Mouse (Mus musculus): ENCODE measurements around the gene Nkpd1. TPM values are rescaled to one million over a fixed set of nuclear protein-coding genes. Genes with fewer than 3 reads are reported as not detected.

Nkpd1 gene
- polyA plus RNA-seq, 1 experiment from 2014 or later: 0.11 TPM

GRCm38 (mm10) chr7:19532240-19532639, 14.6 kb downstream of the Nkpd1 start:
- Histone ChIP-seq H3K27ac (no peak overlapping the region), H3K36me3 (peaks cover 71% of the 10 kb centered on the region), H3K9me3 (no peaks in the 10 kb centered on the region), H3K9ac (0 out of 2 replicates have a peak overlapping the region, but pooled peaks have one; percentile 5), H3K4me3 (no peak overlapping the region), H3K4me1 (no peaks in the 10 kb centered on the region), H3K4me2 (replicated peaks) (no peak overlapping the region), H3K27me3 (replicated peaks) (no peaks in the 10 kb centered on the region)
- 91% methylated on average over 14 of the region's 14 CpGs for WGBS
- no peak for ATAC-seq (ENCODE audit: low FRiP score, low read depth)

- H3K4me1 ChIP-seq: no peaks in the 10 kb centered on the region
- no peak overlapping the region for H3K4me2 ChIP-seq (replicated peaks)
- peaks cover 61% of the 10 kb centered on the region for H3K36me3 ChIP-seq
- no peak overlapping the region for H3K4me3 ChIP-seq
- 95% methylated on average over 10 of the region's 10 CpGs for WGBS
- no peaks in the 10 kb centered on the region for H3K9me3 ChIP-seq
- H3K9ac ChIP-seq: no peak overlapping the region
- ATAC-seq (ENCODE audit: low FRiP score, low read depth): no peak
- H3K27me3 ChIP-seq (replicated peaks): no peaks in the 10 kb centered on the region
- no peak overlapping the region for H3K27ac ChIP-seq
These were observed 17.0 kb downstream of the Nkpd1 start for GRCm38 (mm10) chr7:19534676-19535075.

GRCm38 (mm10) chr7:19540771-19541566, 23.3 kb downstream of the Nkpd1 start:
- Histone ChIP-seq H3K27me3 (replicated peaks) (no peaks in the 10 kb centered on the region), H3K9ac (no peak overlapping the region), H3K27ac (no peak overlapping the region), H3K4me3 (no peak overlapping the region), H3K9me3 (no peaks in the 10 kb centered on the region), H3K4me2 (replicated peaks) (no peak overlapping the region), H3K36me3 (no peaks in the 10 kb centered on the region), H3K4me1 (peaks cover 22% of the 10 kb centered on the region)
- 97% methylated on average over 2 of the region's 2 CpGs for WGBS
- ATAC-seq (ENCODE audit: low FRiP score, low read depth): no peak

- ATAC-seq (ENCODE audit: low FRiP score, low read depth): peak; percentile 62
These were observed 24.1 kb downstream of the Nkpd1 start for GRCm38 (mm10) chr7:19541681-19542154.

GRCm38 (mm10) chr7:19542155-19542691, 24.6 kb downstream of the Nkpd1 start:
- 71% methylated on average over 8 of the region's 8 CpGs for WGBS
- peak; percentile 83 for ATAC-seq (ENCODE audit: low FRiP score, low read depth)
- peak overlapping the region; percentile 19; the same call in 1 of the 2 replicates for H3K4me2 ChIP-seq (replicated peaks)
- H3K27me3 ChIP-seq (replicated peaks): no peaks in the 10 kb centered on the region
- no peaks in the 10 kb centered on the region for H3K9me3 ChIP-seq
- peaks cover 22% of the 10 kb centered on the region for H3K4me1 ChIP-seq
- H3K27ac ChIP-seq: no peak overlapping the region
- H3K36me3 ChIP-seq: no peaks in the 10 kb centered on the region
- no peak overlapping the region for H3K4me3 ChIP-seq
- H3K9ac ChIP-seq: no peak overlapping the region

More at GRCm38 (mm10) chr7:19541681-19542154, 24.1 kb downstream of the Nkpd1 start:
- Histone ChIP-seq H3K4me2 (replicated peaks) (peak overlapping the region; percentile 19; the same call in 1 of the 2 replicates), H3K36me3 (no peaks in the 10 kb centered on the region), H3K9ac (no peak overlapping the region), H3K4me1 (peaks cover 22% of the 10 kb centered on the region), H3K9me3 (no peaks in the 10 kb centered on the region), H3K27ac (no peak overlapping the region), H3K4me3 (no peak overlapping the region), H3K27me3 (replicated peaks) (no peaks in the 10 kb centered on the region)
- WGBS: 74% methylated on average over 7 of the region's 7 CpGs

- Histone ChIP-seq H3K27me3 (replicated peaks) (no peaks in the 10 kb centered on the region), H3K9ac (no peak overlapping the region), H3K36me3 (no peaks in the 10 kb centered on the region), H3K9me3 (no peaks in the 10 kb centered on the region), H3K4me2 (replicated peaks) (no peak overlapping the region), H3K27ac (no peak overlapping the region), H3K4me1 (peaks cover 27% of the 10 kb centered on the region), H3K4me3 (no peak overlapping the region)
- 57% methylated on average over 6 of the region's 6 CpGs for WGBS
- ATAC-seq (ENCODE audit: low FRiP score, low read depth): no peak
These were observed 25.9 kb downstream of the Nkpd1 start for GRCm38 (mm10) chr7:19543584-19543983.

GRCm38 (mm10) chr7:19546007-19546406, 28.4 kb downstream of the Nkpd1 start:
- Histone ChIP-seq H3K9ac (no peak overlapping the region), H3K36me3 (no peaks in the 10 kb centered on the region), H3K9me3 (no peaks in the 10 kb centered on the region), H3K4me3 (no peak overlapping the region), H3K4me2 (replicated peaks) (no peak overlapping the region), H3K4me1 (peaks cover 27% of the 10 kb centered on the region), H3K27ac (no peak overlapping the region), H3K27me3 (replicated peaks) (no peaks in the 10 kb centered on the region)
- WGBS: 80% methylated on average over 3 of the region's 3 CpGs
- no peak for ATAC-seq (ENCODE audit: low FRiP score, low read depth)

- Histone ChIP-seq H3K4me3 (no peak overlapping the region), H3K4me2 (replicated peaks) (no peak overlapping the region), H3K27me3 (replicated peaks) (no peaks in the 10 kb centered on the region), H3K27ac (no peak overlapping the region), H3K9ac (no peak overlapping the region), H3K4me1 (peaks cover 21% of the 10 kb centered on the region), H3K9me3 (no peaks in the 10 kb centered on the region), H3K36me3 (peaks cover 3% of the 10 kb centered on the region; the same call in 1 of the 2 replicates)
- 80% methylated on average over 2 of the region's 2 CpGs for WGBS
- ATAC-seq (ENCODE audit: low FRiP score, low read depth): no peak
These were observed 29.8 kb downstream of the Nkpd1 start for GRCm38 (mm10) chr7:19547344-19547969.

GRCm38 (mm10) chr7:19549394-19549793, 31.8 kb downstream of the Nkpd1 start:
- 88% methylated on average over 10 of the region's 10 CpGs for WGBS
- Histone ChIP-seq H3K4me2 (replicated peaks) (no peak overlapping the region), H3K4me1 (peaks cover 35% of the 10 kb centered on the region; the same call in 1 of the 2 replicates), H3K9me3 (no peaks in the 10 kb centered on the region), H3K9ac (no peak overlapping the region), H3K27ac (no peak overlapping the region), H3K27me3 (replicated peaks) (no peaks in the 10 kb centered on the region), H3K36me3 (peaks cover 19% of the 10 kb centered on the region), H3K4me3 (no peak overlapping the region)
- ATAC-seq (ENCODE audit: low FRiP score, low read depth): no peak

GRCm38 (mm10) chr7:19551634-19552033, 34.0 kb downstream of the Nkpd1 start:
- H3K27ac ChIP-seq: no peak overlapping the region
- WGBS: 70% methylated on average over 5 of the region's 5 CpGs

GRCm38 (mm10) chr7:19552443-19552842, 34.8 kb downstream of the Nkpd1 start:
- Histone ChIP-seq H3K4me3 (no peak overlapping the region), H3K9me3 (no peaks in the 10 kb centered on the region), H3K4me2 (replicated peaks) (no peak overlapping the region), H3K36me3 (peaks cover 33% of the 10 kb centered on the region), H3K4me1 (peaks cover 33% of the 10 kb centered on the region; the same call in 1 of the 2 replicates), H3K27me3 (replicated peaks) (no peaks in the 10 kb centered on the region), H3K27ac (no peak overlapping the region), H3K9ac (no peak overlapping the region)
- 0 out of 2 replicates have a peak, but pooled peaks have one; percentile 17 for ATAC-seq (ENCODE audit: low FRiP score, low read depth)
- 60% methylated on average over 2 of the region's 2 CpGs for WGBS

More at GRCm38 (mm10) chr7:19551634-19552033, 34.0 kb downstream of the Nkpd1 start:
- H3K9ac ChIP-seq: no peak overlapping the region
- peaks cover 28% of the 10 kb centered on the region for H3K36me3 ChIP-seq
- peaks cover 33% of the 10 kb centered on the region; the same call in 1 of the 2 replicates for H3K4me1 ChIP-seq
- H3K9me3 ChIP-seq: no peaks in the 10 kb centered on the region
- no peak overlapping the region for H3K4me2 ChIP-seq (replicated peaks)
- ATAC-seq (ENCODE audit: low FRiP score, low read depth): no peak
- H3K4me3 ChIP-seq: no peak overlapping the region
- no peaks in the 10 kb centered on the region for H3K27me3 ChIP-seq (replicated peaks)

- Histone ChIP-seq H3K4me1 (peaks cover 40% of the 10 kb centered on the region), H3K27ac (no peak overlapping the region), H3K4me2 (replicated peaks) (no peak overlapping the region), H3K9ac (no peak overlapping the region), H3K4me3 (no peak overlapping the region), H3K9me3 (no peaks in the 10 kb centered on the region), H3K36me3 (peaks cover 42% of the 10 kb centered on the region), H3K27me3 (replicated peaks) (no peaks in the 10 kb centered on the region)
- ATAC-seq (ENCODE audit: low FRiP score, low read depth): no peak
- 89% methylated on average over 1 of the region's 1 CpGs for WGBS
These were observed 36.5 kb downstream of the Nkpd1 start for GRCm38 (mm10) chr7:19554168-19554567.

Measured in neural tube, embryonic 12.5 days (tissue).